ENCODE assay signal across 15 mouse cellular contexts in genomic region chr5:53405929-53406328, GRCm38 (mm10).
"Had no signal": no experiment of that assay in that cellular context is flagged by ENCODE, and none has a peak within 500 bp of the region (broad histone marks: within the 10 kb centered on the region; RNA-seq: fewer than 3 reads in every experiment).

No protein-coding gene starts in this region.

- H3K4me3 ChIP-seq: megakaryocyte, embryonic 14.5 days; midbrain, embryonic 13.5 days; midbrain, embryonic 15.5 days; neural tube, embryonic 12.5 days; stomach, embryonic 15.5 days had no signal

- H3K27ac ChIP-seq: midbrain, embryonic 13.5 days; midbrain, embryonic 15.5 days; neural tube, embryonic 12.5 days; stomach, embryonic 15.5 days; stomach, postnatal 0 days had no signal

- H3K36me3 ChIP-seq: midbrain, embryonic 13.5 days; midbrain, embryonic 15.5 days; neural tube, embryonic 12.5 days; stomach, embryonic 15.5 days had no signal

- H3K9me3 ChIP-seq: megakaryocyte, embryonic 14.5 days; midbrain, embryonic 13.5 days; midbrain, embryonic 15.5 days; neural tube, embryonic 12.5 days; stomach, embryonic 15.5 days had no signal

- H3K4me2 ChIP-seq: lung, embryonic 14.5 days; midbrain, embryonic 11.5 days; midbrain, embryonic 13.5 days; midbrain, embryonic 15.5 days; neural tube, embryonic 12.5 days; stomach, embryonic 15.5 days had no signal

- DNase-seq: lung, adult 18-20 months; lung, embryonic 14.5 days; lung, postnatal 10 days; lung, postnatal 4 days; right cerebral cortex, postnatal 14 days; thymus, adult 2 months; thymus, postnatal 25 days; thymus, postnatal 4 days had no signal

- H3K9ac ChIP-seq: lung, embryonic 14.5 days; midbrain, embryonic 13.5 days; midbrain, embryonic 15.5 days; neural tube, embryonic 12.5 days; stomach, embryonic 15.5 days had no signal

- ATAC-seq: midbrain, embryonic 13.5 days; midbrain, embryonic 15.5 days had no signal

- H3K4me1 ChIP-seq: midbrain, embryonic 13.5 days; midbrain, embryonic 15.5 days; neural tube, embryonic 12.5 days; stomach, embryonic 15.5 days had no signal

- H3K27me3 ChIP-seq: megakaryocyte, embryonic 14.5 days; midbrain, embryonic 13.5 days; midbrain, embryonic 15.5 days; neural tube, embryonic 12.5 days; stomach, embryonic 15.5 days had no signal
